Mouse (Mus musculus) erythroblast, embryonic 14.5 days (primary cell): ENCODE measurements around the gene Rtn4rl1.

Experiments
- GATA1 ChIP-seq: IDR thresholded peaks from 2 replicates; pipeline ENCODE4 v1.6.1; 2012; ENCODE audit warnings: low read length, inconsistent platforms, mixed read lengths
- TAL1 ChIP-seq: IDR thresholded peaks from 3 replicates; pipeline ENCODE4 v1.6.1; 2012; ENCODE audit warnings: low read length, inconsistent platforms, mixed read lengths

DNA sequence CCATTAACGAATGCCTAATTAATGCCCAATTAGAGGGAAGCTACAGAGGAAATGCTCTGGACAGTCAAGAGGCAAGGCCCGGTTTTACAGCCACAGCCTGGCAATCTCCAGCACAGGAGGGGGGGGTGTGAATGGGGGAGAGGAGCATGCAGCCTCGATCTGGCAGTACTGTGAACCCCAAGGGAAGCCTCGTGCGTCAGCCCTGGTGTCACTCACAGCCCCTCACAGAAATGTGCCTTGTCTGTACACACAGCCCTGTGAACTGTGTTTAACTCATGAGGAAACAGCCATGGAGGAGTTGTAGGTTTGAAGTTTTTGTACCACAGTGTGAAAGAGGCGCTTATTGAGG lies 70.4 kb downstream of the Rtn4rl1 start:
- TF ChIP-seq GATA1 (no peak), TAL1 (no peak)
